Mouse (Mus musculus) R1 (cell line): ENCODE data around the gene Olfr1223.
"Not testable (repeated sequence)": the region's sequence is repeated elsewhere in the genome, so short reads cannot be mapped to it uniquely, and the experiment has no call there.

Experiments
- DNase-seq: peaks from one replicate; pipeline ENCODE4 v3.0.0-alpha.2; 2018; ENCODE audit warnings: low read depth, low spot score

Olfr1223 gene

DNA sequence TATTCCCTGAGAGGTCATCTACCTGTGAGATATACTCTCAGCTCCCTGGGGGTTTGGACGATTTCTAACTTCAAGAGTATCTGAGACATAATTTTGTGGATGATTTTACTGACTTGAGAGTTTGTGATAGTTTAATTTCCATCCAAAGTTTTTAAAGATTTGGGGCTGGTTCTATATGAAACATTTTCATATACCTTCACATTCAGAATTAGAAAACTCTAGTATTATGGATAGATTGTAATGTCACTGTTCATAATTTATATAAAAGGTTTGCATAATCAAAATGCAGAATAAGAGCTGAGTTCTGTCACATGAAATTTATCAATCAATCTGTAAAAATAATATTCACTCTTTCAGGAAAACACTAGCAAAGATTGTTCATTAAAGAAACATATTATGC lies at the start of gene Olfr1223:
Olfr1223 (minus strand) TSS at position 101 of the 400 bp plus-strand sequence.
- DNase-seq, result no peak

DNA sequence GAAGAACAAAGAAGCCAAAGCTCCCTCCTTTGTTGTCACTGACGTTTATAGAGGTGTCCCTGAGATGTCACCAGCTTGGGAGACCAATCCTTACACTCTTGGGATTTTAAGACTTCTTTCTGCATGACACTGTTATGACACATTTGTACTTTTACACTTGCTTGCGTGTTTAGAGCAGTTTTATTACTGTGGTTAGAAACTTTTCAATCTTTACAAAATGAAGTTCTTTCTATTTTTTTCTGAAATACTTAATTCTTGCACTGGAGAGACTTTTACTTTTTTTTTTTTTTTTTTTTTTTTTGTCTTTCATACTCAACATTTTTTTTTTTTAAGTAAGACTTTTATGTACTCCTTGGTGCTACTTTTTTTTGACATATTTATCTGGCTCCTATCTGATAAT lies 48.6 kb upstream of the Olfr1223 start, which contains the start of gene Olfr1226:
Olfr1226 (minus strand) TSS at position 101 of the 400 bp plus-strand sequence.
- no peak for DNase-seq

DNA sequence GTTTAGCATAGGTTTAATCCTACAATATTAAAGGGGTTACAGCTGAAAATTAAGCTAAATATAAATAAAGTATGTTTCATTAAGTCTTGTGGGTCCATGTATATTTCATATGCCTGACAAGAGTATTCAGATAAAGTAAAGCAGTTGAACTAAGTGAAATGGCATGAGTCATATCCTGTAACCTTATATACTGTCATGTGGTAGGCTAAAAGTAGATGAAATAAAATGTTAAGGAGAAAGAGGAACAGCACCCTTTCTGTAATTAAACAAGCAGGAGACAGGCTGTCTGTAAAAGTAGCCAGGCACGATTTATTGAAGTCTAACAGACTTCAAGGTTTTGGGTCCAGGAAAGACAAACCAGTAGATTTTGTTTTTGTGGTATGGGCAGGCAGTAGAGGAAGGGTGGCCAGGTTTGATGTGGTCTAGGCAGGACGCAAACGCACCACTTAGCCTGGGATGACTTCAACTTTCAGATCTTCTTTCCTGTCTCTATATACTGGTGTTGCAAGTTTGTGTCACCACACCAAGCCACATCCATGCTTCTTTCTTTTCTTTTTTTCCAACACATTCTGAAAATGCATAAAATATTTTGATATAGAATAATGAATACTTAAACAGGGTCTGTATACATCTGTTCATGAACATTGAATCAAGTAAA lies 45.1 kb upstream of the Olfr1223 start:
- no peak for DNase-seq

DNA sequence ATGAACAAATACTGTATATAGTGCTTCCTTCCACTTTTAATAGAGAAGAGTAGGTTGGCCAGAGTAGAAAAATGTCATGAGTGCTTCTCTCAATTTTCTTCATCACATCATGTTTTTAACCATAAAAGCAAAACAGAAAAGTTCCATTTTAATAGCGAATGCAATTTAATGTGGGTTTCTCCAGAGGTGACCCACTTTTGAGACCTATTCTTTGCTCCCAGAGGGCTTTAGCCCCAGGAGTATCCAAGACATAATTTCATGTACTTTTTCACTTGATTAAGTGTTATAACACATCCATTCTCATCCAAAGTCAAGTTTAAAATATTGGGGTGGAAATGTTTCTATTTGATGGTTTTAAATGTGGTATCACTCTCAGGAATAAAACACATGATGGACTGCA lies 23.2 kb upstream of the Olfr1223 start, which contains the start of gene Olfr1225:
Olfr1225 (minus strand) TSS at position 101 of the 400 bp plus-strand sequence.
- DNase-seq, result no peak

DNA sequence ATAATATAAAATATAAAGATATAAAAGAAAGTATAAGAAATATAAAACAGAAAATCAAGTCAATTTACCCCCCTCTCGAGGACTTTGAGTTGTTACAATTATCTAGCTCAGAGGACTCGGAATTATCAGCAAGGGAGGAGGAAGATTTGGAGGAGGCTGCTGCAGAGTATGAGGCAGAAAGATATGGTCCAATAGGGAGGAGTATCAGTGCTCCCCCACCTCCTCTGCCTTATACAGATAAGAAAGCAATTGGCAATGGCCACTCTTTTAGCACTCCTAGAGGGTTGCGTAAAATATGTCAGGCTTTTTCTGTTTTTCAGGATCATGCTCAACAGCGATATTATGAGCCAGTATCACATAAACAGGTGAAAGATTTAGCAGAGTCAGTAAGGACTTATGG lies 13.4 kb upstream of the Olfr1223 start:
- DNase-seq, result not testable (repeated sequence)

DNA sequence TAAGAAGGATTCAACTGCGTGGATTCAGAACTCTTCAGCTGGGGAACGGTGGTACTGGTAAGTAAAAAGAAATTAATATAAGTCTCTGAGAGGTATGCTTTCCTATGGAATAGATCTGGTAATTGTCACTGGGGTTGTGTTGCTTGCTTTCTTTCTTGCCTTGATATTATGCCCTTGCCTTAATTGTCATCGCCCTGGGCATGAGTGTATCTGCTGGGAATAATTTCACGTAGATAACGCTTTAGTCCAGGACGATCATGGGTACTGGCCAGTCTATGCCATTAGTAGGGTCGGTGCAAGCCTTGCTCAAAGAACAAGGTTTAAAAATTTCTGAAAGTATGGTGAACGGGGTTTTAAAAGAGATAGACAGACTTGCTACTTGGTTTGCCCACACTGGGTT lies 12.6 kb upstream of the Olfr1223 start, which contains the start of gene Olfr1224-ps1:
Olfr1224-ps1 (minus strand) TSS at position 101 of the 400 bp plus-strand sequence.
- not testable (repeated sequence) for DNase-seq

DNA sequence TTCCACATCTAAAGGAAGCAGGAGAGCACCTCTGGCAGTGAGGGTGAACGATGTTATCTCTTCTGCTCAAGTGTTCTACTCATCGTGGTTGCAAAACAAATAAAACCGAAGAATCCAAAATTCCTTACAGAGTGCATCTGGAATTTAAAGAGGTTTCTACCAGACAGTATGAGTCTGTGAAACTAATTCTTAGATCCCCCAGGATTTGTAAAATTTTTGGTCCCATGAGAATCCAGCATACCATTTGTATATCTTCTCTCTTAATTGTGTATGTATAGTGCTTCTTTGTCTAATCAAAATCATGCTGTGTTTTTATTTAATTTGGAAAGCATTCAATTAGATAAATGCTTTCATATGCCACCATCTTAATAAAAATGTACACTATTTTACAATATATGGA lies 18.4 kb downstream of the Olfr1223 start, which contains the start of gene Olfr1222:
Olfr1222 (minus strand) TSS at position 101 of the 400 bp plus-strand sequence.
- no peak for DNase-seq

DNA sequence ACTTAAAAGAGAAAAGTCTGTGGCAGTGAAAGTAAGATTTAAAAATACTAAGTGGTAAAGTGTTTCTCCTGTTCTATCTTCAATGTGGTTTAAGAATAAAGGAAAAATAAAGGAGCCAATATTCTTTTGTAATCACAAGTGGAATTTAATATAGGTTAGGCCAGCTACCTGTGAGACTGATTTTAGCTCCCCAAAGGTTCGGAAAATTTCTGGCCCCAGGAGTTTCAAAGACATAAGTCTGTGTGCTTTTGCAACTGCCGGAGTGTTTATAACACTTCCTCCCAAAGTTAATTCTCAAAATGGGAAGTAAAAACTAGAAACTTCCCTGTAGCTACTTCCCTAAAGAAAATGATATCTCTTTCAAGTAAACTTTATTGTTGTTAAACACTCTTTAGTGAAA lies 34.2 kb downstream of the Olfr1223 start, which contains the start of gene Olfr1221:
Olfr1221 (minus strand) TSS at position 101 of the 400 bp plus-strand sequence.
- DNase-seq, result no peak

DNA sequence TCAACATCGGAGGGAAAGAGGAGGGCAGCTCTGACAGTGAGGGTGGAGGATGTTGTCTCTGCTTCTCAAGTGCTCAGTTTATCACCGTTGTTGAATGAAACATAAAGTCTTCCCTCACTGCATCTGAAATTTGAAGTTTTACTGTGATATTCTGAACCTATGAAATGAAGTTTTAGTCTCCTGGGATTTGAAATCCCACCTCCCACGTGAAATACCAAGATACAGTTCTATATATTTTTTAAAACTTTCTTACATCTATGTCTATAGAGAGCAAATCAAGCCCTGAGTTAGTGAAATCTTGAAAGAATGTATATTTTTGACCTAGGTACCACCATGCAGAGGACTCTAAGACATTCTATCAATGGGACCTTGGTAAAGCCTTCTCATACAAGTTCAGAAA lies 44.6 kb downstream of the Olfr1223 start, which contains the start of gene Olfr1220:
Olfr1220 (minus strand) TSS at position 101 of the 400 bp plus-strand sequence.
- DNase-seq, result no peak

DNA sequence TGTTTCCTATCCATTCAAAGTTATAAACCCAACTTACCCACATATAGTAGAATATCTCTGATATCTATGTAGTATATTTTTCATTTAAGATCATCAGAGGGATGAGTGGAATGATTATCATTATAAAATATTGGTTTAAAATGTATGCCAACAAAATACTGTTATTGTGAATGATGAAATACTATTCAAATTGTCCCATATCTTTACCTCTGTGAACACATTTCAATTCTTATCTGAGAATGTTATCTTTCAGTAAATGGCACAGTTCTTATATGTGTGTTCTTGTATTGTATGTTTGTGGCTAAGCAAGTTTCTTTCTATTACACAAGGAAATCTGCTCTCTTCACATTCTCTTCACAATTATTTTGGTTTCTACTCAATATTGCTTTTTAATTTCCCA lies 45.7 kb downstream of the Olfr1223 start:
- no peak for DNase-seq

DNA sequence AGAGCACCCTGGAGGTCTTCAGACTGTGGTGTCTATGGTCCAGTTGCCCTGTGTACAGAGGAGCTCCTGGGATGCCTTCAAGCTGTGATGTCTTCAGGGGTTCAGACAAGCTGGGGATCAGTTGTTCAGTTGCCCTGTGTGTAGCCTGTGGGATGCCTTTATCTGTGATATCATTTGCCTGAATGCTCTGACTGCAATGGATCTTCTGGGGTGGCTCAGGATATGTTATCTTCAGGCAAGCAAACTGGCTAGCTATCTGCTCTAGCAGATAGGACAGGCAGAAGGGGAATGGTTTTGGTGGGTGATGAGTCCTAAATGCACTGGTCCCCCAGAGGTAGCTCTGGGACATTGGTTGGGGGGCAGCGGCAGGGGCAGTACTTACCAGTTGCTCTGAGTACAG lies 57.5 kb downstream of the Olfr1223 start:
- DNase-seq, result no peak
